Mouse (Mus musculus) layer of hippocampus, postnatal 36 days (tissue): ENCODE measurements around the gene Dnajc6. TPM values are rescaled to one million over a fixed set of nuclear protein-coding genes. Genes with fewer than 3 reads are reported as not detected.

Source experiments
- DNase-seq, 2 experiments: peaks; one replicate each; pipeline ENCODE4 v3.0.0; 2022
- total RNA-seq, 2 experiments: library from RNA; stranded (reverse); gene quantifications; 2 replicates each; pipeline ENCODE4 v1.2.3; 2021

Gene Dnajc6
- total RNA-seq, 2 experiments from 2014 or later: 310 to 321 TPM

- no peak for DNase-seq
Observed at GRCm38 (mm10) chr4:101569076-101569475, 72.6 kb downstream of the Dnajc6 start.

GRCm38 (mm10) chr4:101572142-101572541 lies 75.7 kb downstream of the Dnajc6 start:
- DNase-seq: no peak

- DNase-seq: no peak
Observed at GRCm38 (mm10) chr4:101575307-101575706, 78.9 kb downstream of the Dnajc6 start.

GRCm38 (mm10) chr4:101578720-101579119 lies 82.3 kb downstream of the Dnajc6 start:
- no peak for DNase-seq

- DNase-seq: no peak
Observed at GRCm38 (mm10) chr4:101579517-101579916, 83.1 kb downstream of the Dnajc6 start.

GRCm38 (mm10) chr4:101581156-101581555 lies 84.7 kb downstream of the Dnajc6 start:
- no peak for DNase-seq

GRCm38 (mm10) chr4:101582882-101583281 lies 86.4 kb downstream of the Dnajc6 start:
- no peak for DNase-seq

GRCm38 (mm10) chr4:101584524-101585454 lies 88.3 kb downstream of the Dnajc6 start:
- DNase-seq: no peak

- no peak for DNase-seq
Observed at GRCm38 (mm10) chr4:101585455-101586184, 89.2 kb downstream of the Dnajc6 start.

GRCm38 (mm10) chr4:101588932-101589331 lies 92.5 kb downstream of the Dnajc6 start:
- DNase-seq: peak; percentile 57 to 61

- no peak for DNase-seq
Observed at GRCm38 (mm10) chr4:101589771-101590170, 93.3 kb downstream of the Dnajc6 start.

GRCm38 (mm10) chr4:101591400-101591799 lies 95.0 kb downstream of the Dnajc6 start:
- DNase-seq: no peak

GRCm38 (mm10) chr4:101592466-101592865 lies 96.0 kb downstream of the Dnajc6 start:
- no peak for DNase-seq

- DNase-seq: no peak
Observed at GRCm38 (mm10) chr4:101601758-101602157, 105.3 kb downstream of the Dnajc6 start.

GRCm38 (mm10) chr4:101603635-101604034 lies 107.2 kb downstream of the Dnajc6 start:
- no peak for DNase-seq

GRCm38 (mm10) chr4:101616520-101616919 lies 120.1 kb downstream of the Dnajc6 start:
- DNase-seq: no peak

GRCm38 (mm10) chr4:101617742-101618141 lies 121.3 kb downstream of the Dnajc6 start:
- DNase-seq: no peak

- no peak for DNase-seq
Observed at GRCm38 (mm10) chr4:101620206-101620605, 123.8 kb downstream of the Dnajc6 start.

GRCm38 (mm10) chr4:101621241-101621640 lies 124.8 kb downstream of the Dnajc6 start:
- DNase-seq: no peak

- no peak for DNase-seq
Observed at GRCm38 (mm10) chr4:101625278-101625677, 128.8 kb downstream of the Dnajc6 start.

GRCm38 (mm10) chr4:101635596-101635995 lies 139.1 kb downstream of the Dnajc6 start:
- no peak for DNase-seq

- no peak for DNase-seq
Observed at GRCm38 (mm10) chr4:101637472-101637871, 141.0 kb downstream of the Dnajc6 start.

GRCm38 (mm10) chr4:101640631-101641030 lies 144.2 kb downstream of the Dnajc6 start:
- DNase-seq: no peak
